Mouse (Mus musculus) thymus, adult 2 months (tissue): ENCODE results near the gene Palld.

Experiments used
- CTCF ChIP-seq: fragments of 200-500 bp; IDR thresholded peaks from 2 replicates; pipeline ENCODE4 v1.5.1; 2012; ENCODE audit warnings: mild to moderate bottlenecking, control low read depth, low read length, moderate library complexity, borderline replicate concordance; ENCODE audit not compliant: control insufficient read depth, poor library complexity, insufficient read depth; ENCODE audit errors: extremely low read depth
- POLR2A ChIP-seq: fragments of 200-500 bp; IDR thresholded peaks from 2 replicates; pipeline ENCODE4 v1.6.1; 2012; ENCODE audit warnings: mild to moderate bottlenecking, low read length, control low read depth, moderate library complexity; ENCODE audit not compliant: control insufficient read depth, poor library complexity, insufficient read depth; ENCODE audit errors: extremely low read depth

DNA sequence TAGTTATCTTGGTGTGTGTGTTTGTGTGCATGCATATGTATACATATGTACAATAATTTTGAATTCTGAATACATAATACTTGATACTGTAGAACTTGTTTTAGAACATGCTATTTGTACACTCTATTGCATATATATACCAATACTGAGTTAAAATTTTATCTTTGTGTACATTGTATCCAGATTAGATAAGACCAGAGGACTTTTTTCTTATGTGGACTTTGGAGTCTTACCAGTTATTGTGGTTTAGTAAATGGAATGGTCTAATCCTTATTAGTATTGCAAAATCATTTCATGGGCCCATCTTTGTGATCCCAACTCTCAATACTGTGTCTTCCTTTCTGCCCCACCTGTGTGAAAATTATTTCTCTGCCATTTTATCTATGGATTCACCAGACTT is 400.2 kb downstream of the Palld start:
- TF ChIP-seq CTCF (no peak), POLR2A (no peak)
